Mouse (Mus musculus) right cerebral cortex, postnatal 4 days (tissue): ENCODE data around the gene Prss43.
"Not testable (repeated sequence)": the region's sequence is repeated elsewhere in the genome, so short reads cannot be mapped to it uniquely, and the experiment has no call there.

Experiments
- DNase-seq: peaks from one replicate; pipeline ENCODE4 v3.0.0-alpha.2; 2022

Gene Prss43

GRCm38 (mm10) chr9:110826390-110826789 lies at the start of gene Prss43:
Gene Prss43 (plus strand): TSS chr9:110826690.
- no peak for DNase-seq

- DNase-seq = no peak
Measured at GRCm38 (mm10) chr9:110778100-110778499, 48.4 kb upstream of the Prss43 start.

GRCm38 (mm10) chr9:110778559-110778958 lies 47.9 kb upstream of the Prss43 start:
- no peak for DNase-seq

- DNase-seq = no peak
Measured at GRCm38 (mm10) chr9:110779242-110779913, 47.1 kb upstream of the Prss43 start.

- DNase-seq = peak; percentile 99
Measured at GRCm38 (mm10) chr9:110781256-110781721, 45.2 kb upstream of the Prss43 start.

GRCm38 (mm10) chr9:110781731-110782130 lies 44.8 kb upstream of the Prss43 start:
- DNase-seq = peak; percentile 77

- DNase-seq = no peak
Measured at GRCm38 (mm10) chr9:110783611-110784010, 42.9 kb upstream of the Prss43 start.

GRCm38 (mm10) chr9:110788169-110788568 lies 38.3 kb upstream of the Prss43 start:
- DNase-seq = no peak

- no peak for DNase-seq
Measured at GRCm38 (mm10) chr9:110790462-110790861, 36.0 kb upstream of the Prss43 start.

GRCm38 (mm10) chr9:110797013-110797412 lies 29.5 kb upstream of the Prss43 start:
- DNase-seq = no peak

- no peak for DNase-seq
Measured at GRCm38 (mm10) chr9:110797866-110798265, 28.6 kb upstream of the Prss43 start, which contains the start of gene Prss42. Gene Prss42 (plus strand): TSS chr9:110798166.

- no peak for DNase-seq
Measured at GRCm38 (mm10) chr9:110800834-110801479, 25.5 kb upstream of the Prss43 start.

GRCm38 (mm10) chr9:110803294-110803693 lies 23.2 kb upstream of the Prss43 start:
- DNase-seq = no peak

- no peak for DNase-seq
Measured at GRCm38 (mm10) chr9:110810051-110810450, 16.4 kb upstream of the Prss43 start.

GRCm38 (mm10) chr9:110813789-110814188 lies 12.7 kb upstream of the Prss43 start, which contains the start of gene Prss44:
Gene Prss44 (plus strand): TSS chr9:110813994.
- DNase-seq = no peak

GRCm38 (mm10) chr9:110820546-110820945 lies 5.9 kb upstream of the Prss43 start:
- not testable (repeated sequence) for DNase-seq

GRCm38 (mm10) chr9:110821436-110821835 lies 5.1 kb upstream of the Prss43 start:
- DNase-seq = no peak

GRCm38 (mm10) chr9:110825426-110825825 lies 1.1 kb upstream of the Prss43 start:
- no peak for DNase-seq

GRCm38 (mm10) chr9:110825832-110826231 lies 658 bp upstream of the Prss43 start:
- DNase-seq = no peak

GRCm38 (mm10) chr9:110833021-110833420 lies 6.5 kb downstream of the Prss43 start:
- DNase-seq = no peak

- DNase-seq = no peak
Measured at GRCm38 (mm10) chr9:110834411-110834810, 7.9 kb downstream of the Prss43 start, which contains the start of gene Prss45. Gene Prss45 (plus strand): TSS chr9:110834588.

- no peak for DNase-seq
Measured at GRCm38 (mm10) chr9:110834961-110835360, 8.5 kb downstream of the Prss43 start.

GRCm38 (mm10) chr9:110836112-110836511 lies 9.6 kb downstream of the Prss43 start:
- DNase-seq = no peak

GRCm38 (mm10) chr9:110840905-110841304 lies 14.4 kb downstream of the Prss43 start:
- DNase-seq = no peak
